Mouse (Mus musculus) CD4-positive, CD25-positive, alpha-beta regulatory T cell, adult 9 weeks (primary cell): Measurements from ENCODE around the gene Elmo2. TPM values are rescaled to one million over a fixed set of nuclear protein-coding genes. Genes with fewer than 3 reads are reported as not detected.

Experiments used
- polyA plus RNA-seq: library from polyadenylated mRNA; unstranded; fragments of 100-300 nt; shearing (Covaris generic); gene quantifications from one replicate; pipeline ENCODE4 v1.2.1, GENCODE M21; 2017

Gene Elmo2
- 54.3 TPM for polyA plus RNA-seq

DNA sequence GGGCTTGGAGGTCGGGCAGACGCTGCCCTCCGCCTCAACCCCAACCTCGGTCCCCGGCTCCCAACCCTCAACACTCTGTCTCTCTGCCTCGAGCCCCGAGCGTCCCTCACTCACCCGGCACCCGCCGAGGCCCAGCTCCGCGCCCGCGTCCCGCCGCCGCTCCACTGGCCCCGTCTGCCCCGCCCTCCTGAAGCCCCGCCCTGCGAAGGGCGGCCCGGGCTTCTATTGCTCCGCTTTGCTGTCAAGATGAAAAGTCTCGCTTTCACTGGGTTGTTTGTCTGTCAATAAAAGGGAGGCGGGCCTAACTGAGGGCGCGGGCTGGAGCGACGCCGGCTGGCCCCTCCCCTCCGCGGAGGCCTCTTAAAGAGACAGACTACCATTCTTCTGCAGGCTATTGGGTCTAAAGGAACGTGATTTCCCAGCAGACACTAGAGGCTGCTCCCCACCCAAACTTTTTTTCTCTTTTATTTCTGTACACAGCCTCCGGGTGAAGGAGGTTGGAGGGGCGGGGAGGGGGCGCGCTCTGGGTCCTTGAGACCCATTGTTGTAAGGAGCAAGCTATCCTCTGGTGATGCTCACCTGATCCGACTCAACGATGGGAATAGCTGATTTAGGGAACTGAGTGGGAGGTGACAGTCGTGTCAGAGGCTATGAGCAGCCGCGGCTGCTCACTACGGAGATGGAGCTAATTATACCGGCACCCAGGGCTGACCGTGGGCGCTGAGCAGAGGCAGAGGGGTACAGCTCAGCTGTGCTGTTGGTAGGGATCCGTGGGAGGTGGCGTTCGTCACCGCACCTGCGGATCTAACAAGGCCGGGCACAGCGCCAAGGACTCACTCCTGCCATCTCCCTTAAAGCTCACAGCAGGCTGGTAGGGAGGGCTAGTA is at the start of gene Elmo2:
TSS of gene Elmo2 (minus strand) at position 176 of the 887 bp plus-strand sequence.

DNA sequence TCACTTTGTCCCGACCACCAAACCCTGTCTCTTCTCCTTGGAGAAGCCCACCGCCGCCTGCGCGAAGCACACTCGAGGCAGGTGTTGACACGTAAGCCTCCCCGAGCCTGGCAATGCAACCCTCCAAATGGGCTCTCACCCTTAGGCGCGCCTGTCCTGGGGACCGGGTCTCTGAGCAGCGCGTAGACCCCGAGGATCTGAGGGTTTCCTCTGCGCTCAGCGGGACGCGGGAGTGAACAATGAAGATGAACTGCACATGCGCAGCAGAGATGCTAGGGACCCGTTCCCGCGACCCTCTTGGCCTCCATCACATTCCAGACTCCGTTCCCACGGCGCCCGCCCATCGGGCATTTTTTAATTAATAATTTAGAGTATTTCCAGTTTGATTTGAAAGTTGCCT is 42.2 kb upstream of the Elmo2 start, which contains the start of gene Zfp663:
TSS of gene Zfp663 (minus strand) at position 234 of the 400 bp plus-strand sequence.

DNA sequence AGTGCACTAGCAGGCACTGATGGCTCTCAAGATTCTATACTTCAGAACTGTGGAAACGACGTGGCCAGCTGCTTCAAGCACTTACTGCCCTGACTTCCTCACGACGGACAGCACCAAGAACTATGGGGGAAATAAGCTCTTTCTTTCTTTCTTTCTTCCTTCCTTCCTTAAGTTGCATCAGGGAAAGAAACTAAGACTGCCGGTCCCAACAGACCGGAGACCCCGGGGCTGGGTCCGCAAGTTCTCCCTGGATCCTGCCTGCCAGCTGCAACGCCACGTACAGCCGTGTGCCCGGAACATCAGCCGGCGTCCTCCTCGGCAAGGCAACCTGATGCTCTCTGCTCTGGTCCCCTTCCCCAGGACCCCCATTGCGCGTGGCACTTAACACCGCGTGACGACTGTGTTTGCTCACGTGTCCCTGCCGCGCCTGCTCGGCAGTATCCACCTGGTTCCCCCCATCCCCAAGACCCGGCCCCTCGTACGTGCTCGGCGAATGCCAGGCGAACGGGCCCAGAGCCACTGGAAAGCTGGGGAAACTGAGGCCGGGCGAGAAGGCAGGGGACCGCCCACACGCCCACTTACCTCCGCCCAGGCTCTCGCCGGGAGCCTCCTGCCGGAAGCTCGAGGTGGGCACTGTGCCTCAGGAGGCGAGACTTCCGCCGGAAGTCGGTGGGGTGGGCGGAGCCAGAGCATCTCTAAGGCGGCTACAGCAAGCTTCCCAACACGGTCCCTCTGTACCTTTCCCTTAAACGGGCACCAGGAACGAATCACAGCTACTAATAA is 38.9 kb downstream of the Elmo2 start, which contains the start of gene Slc35c2:
TSS of gene Slc35c2 (minus strand) at position 668 of the 783 bp plus-strand sequence.

Other genes starting within 250 kb of the Elmo2 start
- not detected for gene 1700025C18Rik, start 235.7 kb downstream of the Elmo2 start, polyA plus RNA-seq
- not detected for gene Cdh22, start 91.6 kb downstream of the Elmo2 start, polyA plus RNA-seq
- gene Slc35c2, start 38.6 kb downstream of the Elmo2 start, polyA plus RNA-seq: 78.7 TPM
- gene Zfp663, start 42.2 kb upstream of the Elmo2 start, polyA plus RNA-seq: not detected
- not detected for gene Zfp334, start 61.8 kb upstream of the Elmo2 start, polyA plus RNA-seq
- not detected for gene Ocstamp, start 73.9 kb upstream of the Elmo2 start, polyA plus RNA-seq
- 0.25 TPM for gene Slc13a3, start 146.8 kb upstream of the Elmo2 start, polyA plus RNA-seq
- gene Trp53rka, start 166.8 kb upstream of the Elmo2 start, polyA plus RNA-seq: 4.0 TPM
- gene Slc2a10, start 177.3 kb upstream of the Elmo2 start, polyA plus RNA-seq: not detected